Mouse (Mus musculus) kidney, postnatal 0 days (tissue): ENCODE measurements around the gene Ruvbl2. TPM values are rescaled to one million over a fixed set of nuclear protein-coding genes. Genes with fewer than 3 reads are reported as not detected.
"Not testable (repeated sequence)": the region's sequence is repeated elsewhere in the genome, so short reads cannot be mapped to it uniquely, and the experiment has no call there.

Experiments used
- ATAC-seq: fragments of 200-750 bp; cut with Nextera tagmentation; replicated peaks from 2 replicates; pipeline ENCODE4 v1.8.0; 2017; ENCODE audit warnings: low read depth, moderate number of reproducible peaks, moderate TSS enrichment, moderate library complexity; ENCODE audit not compliant: low FRiP score
- DNase-seq: peaks from one replicate; pipeline ENCODE4 v3.0.0-alpha.2; 2016; ENCODE audit warnings: low spot score
- H3K27ac ChIP-seq: fragments of 300-500 bp; sonication (generic); 2 replicates; pipeline ENCODE4 v1.5.1; 2014; ENCODE audit warnings: mild to moderate bottlenecking
- H3K27me3 ChIP-seq: fragments of 300-500 bp; sonication (generic); 2 replicates; pipeline ENCODE4 v1.6.1; 2014; ENCODE audit warnings: low read length, mixed read lengths; ENCODE audit not compliant: insufficient read depth
- H3K36me3 ChIP-seq: fragments of 300-500 bp; sonication (generic); 2 replicates; pipeline ENCODE4 v1.6.1; 2014; ENCODE audit warnings: low read length, mixed read lengths; ENCODE audit not compliant: insufficient read depth
- H3K4me1 ChIP-seq: fragments of 300-500 bp; sonication (generic); replicated peaks from 2 replicates; pipeline ENCODE4 v1.6.1; 2014; ENCODE audit warnings: antibody characterized with exemption, low read length, mixed read lengths; ENCODE audit not compliant: insufficient read depth
- H3K4me2 ChIP-seq: fragments of 300-500 bp; sonication (generic); 2 replicates; pipeline ENCODE4 v1.6.1; 2014; ENCODE audit warnings: mild to moderate bottlenecking, low read length, moderate library complexity, mixed read lengths
- H3K4me3 ChIP-seq: fragments of 300-500 bp; sonication (generic); replicated peaks from 2 replicates; pipeline ENCODE4 v1.5.1; 2014; ENCODE audit warnings: low read depth, low read length
- H3K9ac ChIP-seq: fragments of 300-500 bp; sonication (generic); 2 replicates; pipeline ENCODE4 v1.6.1; 2014; ENCODE audit warnings: low read depth, low read length
- H3K9me3 ChIP-seq: fragments of 300-500 bp; sonication (generic); replicated peaks from 2 replicates; pipeline ENCODE4 v1.6.1; 2016; ENCODE audit warnings: low read length, inconsistent platforms, mixed read lengths
- CTCF ChIP-seq: IDR thresholded peaks from 2 replicates; pipeline ENCODE4 v1.5.1; 2016; ENCODE audit warnings: antibody characterized with exemption, low read depth, mild to moderate bottlenecking, moderate library complexity
- WGBS: fragments of 180-500 bp; shearing (Covaris S2); extraction: QIAGEN DNeasy Blood & Tissue Kit; methylation state at CpG from one replicate; pipeline ENCODE4 v1.1.7; 2014; 5-methylcytosine and 5-hydroxymethylcytosine counted together
- polyA plus RNA-seq: library from polyadenylated mRNA; unstranded; fragments of >200 nt; fragmentation: Nextera tagmentation; extraction: Ambion mirVana; gene quantifications from 2 replicates; pipeline ENCODE4 v1.2.1, GENCODE M21; 2015

The Ruvbl2 gene
- polyA plus RNA-seq, 1 experiment from 2014 or later = 94.6 TPM

DNA sequence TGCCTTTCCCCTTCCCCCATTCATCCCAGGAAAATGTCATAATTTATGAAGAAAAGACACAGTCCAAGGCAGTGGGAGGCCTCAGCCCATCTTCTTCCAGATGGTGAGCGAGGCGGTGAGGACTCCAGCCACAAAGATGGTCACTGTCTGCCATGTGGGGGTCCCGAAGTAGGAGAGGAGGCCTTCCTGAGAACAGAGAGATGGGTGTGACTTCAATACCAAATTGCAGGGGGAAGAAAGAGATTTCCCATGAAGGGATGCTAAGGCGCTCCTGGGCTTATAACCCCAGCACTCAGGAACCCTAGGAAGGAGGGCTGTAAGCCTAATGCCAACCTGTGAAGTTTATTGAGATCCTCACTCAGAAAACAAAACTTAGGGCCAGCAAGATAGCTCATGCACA is 23.9 kb upstream of the Ruvbl2 start:
- H3K4me3 ChIP-seq = no peak overlapping the region
- peak overlapping the region; percentile 89; the same call in 1 of the 2 replicates for H3K27ac ChIP-seq
- no peak overlapping the region for H3K4me2 ChIP-seq
- peaks cover 29% of the 10 kb centered on the region for H3K4me1 ChIP-seq
- no peak overlapping the region for H3K9ac ChIP-seq
- TF ChIP-seq CTCF = no peak
- 84% methylated on average over 4 of the region's 4 CpGs for WGBS
- H3K36me3 ChIP-seq = peaks cover 12% of the 10 kb centered on the region; the same call in 1 of the 2 replicates
- DNase-seq = no peak
- no peaks in the 10 kb centered on the region for H3K27me3 ChIP-seq
- no peak for ATAC-seq
- H3K9me3 ChIP-seq = no peaks in the 10 kb centered on the region

- Histone ChIP-seq H3K9ac (peak overlapping the region; percentile 35; the same call in 1 of the 2 replicates), H3K4me2 (peak overlapping the region; percentile 58; the same call in 1 of the 2 replicates), H3K4me3 (no peak overlapping the region), H3K27ac (peak overlapping the region; percentile 89), H3K9me3 (no peaks in the 10 kb centered on the region), H3K4me1 (peaks cover 29% of the 10 kb centered on the region), H3K27me3 (no peaks in the 10 kb centered on the region), H3K36me3 (peaks cover 12% of the 10 kb centered on the region; the same call in 1 of the 2 replicates)
- DNase-seq (peak; percentile 62), ATAC-seq (no peak)
- WGBS = 70% methylated on average over 4 of the region's 5 CpGs
- TF ChIP-seq CTCF = no peak
Observed at GRCm38 (mm10) chr7:45461326-45461725, 23.4 kb upstream of the Ruvbl2 start.

DNA sequence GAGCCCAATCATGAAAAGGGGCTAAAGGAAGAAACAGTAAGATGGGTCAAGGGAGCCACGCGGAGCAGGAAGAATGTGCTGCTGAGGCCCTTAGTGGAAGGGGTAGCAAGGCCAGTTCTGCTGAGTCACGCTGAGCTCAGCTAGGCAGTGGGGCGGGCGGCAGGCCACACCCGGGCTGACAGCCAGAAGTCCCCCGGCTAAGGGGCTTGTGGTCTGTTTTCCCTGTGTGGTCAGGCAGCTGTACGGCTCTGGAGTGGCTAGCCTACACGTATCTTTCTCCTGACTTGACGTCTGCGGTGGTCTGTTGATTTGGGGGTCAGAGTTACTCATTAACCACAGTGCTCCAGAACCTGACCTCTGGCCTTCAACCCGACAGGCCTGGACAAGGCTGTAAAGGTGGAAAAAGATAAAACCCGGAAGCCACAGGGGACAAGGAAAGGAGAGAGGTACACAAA is 23.0 kb upstream of the Ruvbl2 start:
- no peak overlapping the region for H3K4me3 ChIP-seq
- peak; percentile 79 for DNase-seq
- peaks cover 16% of the 10 kb centered on the region; the same call in 1 of the 2 replicates for H3K36me3 ChIP-seq
- peak overlapping the region; percentile 89 for H3K27ac ChIP-seq
- TF ChIP-seq CTCF = no peak
- ATAC-seq = 0 out of 2 replicates have a peak, but pooled peaks have one; percentile 2
- H3K9me3 ChIP-seq = no peaks in the 10 kb centered on the region
- H3K4me2 ChIP-seq = peak overlapping the region; percentile 58
- H3K27me3 ChIP-seq = no peaks in the 10 kb centered on the region
- WGBS = 10% methylated on average over 13 of the region's 13 CpGs
- peaks cover 27% of the 10 kb centered on the region for H3K4me1 ChIP-seq
- peak overlapping the region; percentile 35 for H3K9ac ChIP-seq

GRCm38 (mm10) chr7:45460377-45460776 is 22.5 kb upstream of the Ruvbl2 start:
- peaks cover 22% of the 10 kb centered on the region for H3K4me1 ChIP-seq
- H3K27me3 ChIP-seq = no peaks in the 10 kb centered on the region
- peak overlapping the region; percentile 58 for H3K4me2 ChIP-seq
- no peak for TF ChIP-seq CTCF
- ATAC-seq (peak; percentile 8; the same call in 1 of the 2 replicates), DNase-seq (no peak)
- peak overlapping the region; percentile 83; the same call in 1 of the 2 replicates for H3K4me3 ChIP-seq
- H3K9ac ChIP-seq = peak overlapping the region; percentile 35
- peaks cover 18% of the 10 kb centered on the region; the same call in 1 of the 2 replicates for H3K36me3 ChIP-seq
- WGBS = 59% methylated on average over 7 of the region's 7 CpGs
- H3K27ac ChIP-seq = peak overlapping the region; percentile 89
- no peaks in the 10 kb centered on the region for H3K9me3 ChIP-seq

- not testable (repeated sequence) for H3K27me3 ChIP-seq, H3K9me3 ChIP-seq
- H3K9ac ChIP-seq = peak within 1 kb of the TSS; percentile 80
- peak; percentile 91 for ATAC-seq
- under 1% methylated on average over 25 of the region's 37 CpGs for WGBS
- DNase-seq = peak; percentile 100
- peaks cover 22% of the 10 kb centered on the region for H3K4me1 ChIP-seq
- H3K4me2 ChIP-seq = peak within 1 kb of the TSS; percentile 85
- peak within 1 kb of the TSS; percentile 83 for H3K4me3 ChIP-seq
- peaks cover 15% of the 10 kb centered on the region; the same call in 1 of the 2 replicates for H3K36me3 ChIP-seq
- peak within 1 kb of the TSS; percentile 89 for H3K27ac ChIP-seq
Observed at GRCm38 (mm10) chr7:45459564-45460140, 21.8 kb upstream of the Ruvbl2 start, which contains the start of gene Ftl1. Gene Ftl1 (minus strand): TSS chr7:45459884.

GRCm38 (mm10) chr7:45458748-45459563 is 21.1 kb upstream of the Ruvbl2 start:
- H3K36me3 ChIP-seq = peaks cover 16% of the 10 kb centered on the region; the same call in 1 of the 2 replicates

More at GRCm38 (mm10) chr7:45458748-45459563, 21.1 kb upstream of the Ruvbl2 start:
- H3K9me3 ChIP-seq = no peaks in the 10 kb centered on the region
- peak overlapping the region; percentile 83 for H3K4me3 ChIP-seq
- DNase-seq = peak; percentile 90
- under 1% methylated on average over 41 of the region's 43 CpGs for WGBS
- TF ChIP-seq CTCF = no peak
- peak overlapping the region; percentile 88 for H3K27ac ChIP-seq
- peaks cover 22% of the 10 kb centered on the region for H3K4me1 ChIP-seq
- no peaks in the 10 kb centered on the region for H3K27me3 ChIP-seq
- peak; percentile 22 for ATAC-seq
- H3K4me2 ChIP-seq = peak overlapping the region; percentile 85
- peak overlapping the region; percentile 80 for H3K9ac ChIP-seq
